Comparison of ENCODE assay signal across 8 mouse cellular contexts in genomic region chr1:130716513-130717290, GRCm38 (mm10). TPM values are rescaled to one million over a fixed set of nuclear protein-coding genes. Genes with fewer than 3 reads are reported as not detected.
A peak's percentile ranks its signal among the peaks of the same experiment; 100 is the strongest.
DNase-seq lines count a peak whose midpoint lies in the region; ATAC-seq and TF ChIP-seq lines count a peak whose summit lies in the region.

No protein-coding gene starts in this region.

- TF ChIP-seq CTCF in G1E (IDR thresholded peaks at IDR 0.05; ENCODE audit: low read depth, low read length), result no peak
- TF ChIP-seq CTCF in small intestine, adult 2 months (IDR thresholded peaks at IDR 0.05; ENCODE audit: extremely low read depth, insufficient read length, insufficient replicate concordance, low read depth, low read length), result no peak

- peak overlapping the region; percentile 91 for H3K27ac ChIP-seq in embryonic facial prominence, embryonic 10.5 days (replicated peaks)
- H3K27ac ChIP-seq in macrophage, result peak overlapping the region; percentile 70
- peak overlapping the region; percentile 93 for H3K27ac ChIP-seq in small intestine, adult 2 months (ENCODE audit: insufficient read depth, low read depth, low read length)

- H3K9me3 ChIP-seq in G1E (replicated peaks), result no peaks in the 10 kb centered on the region
- H3K9me3 ChIP-seq in embryonic facial prominence, embryonic 10.5 days, result no peaks in the 10 kb centered on the region

- H3K36me3 ChIP-seq in G1E (replicated peaks), result peaks cover 45% of the 10 kb centered on the region
- peaks cover 14% of the 10 kb centered on the region for H3K36me3 ChIP-seq in embryonic facial prominence, embryonic 10.5 days (replicated peaks)
- H3K36me3 ChIP-seq in macrophage (ENCODE audit: inconsistent target), result no peaks in the 10 kb centered on the region
- peaks cover 8% of the 10 kb centered on the region; the same call in 1 of the 2 replicates for H3K36me3 ChIP-seq in small intestine, adult 2 months (ENCODE audit: control insufficient read depth, insufficient read depth, low read length)

- no peak for ATAC-seq in G1E (ENCODE audit: extremely low read depth, insufficient number of reproducible peaks, low FRiP score, poor library complexity, severe bottlenecking)

- peaks cover 42% of the 10 kb centered on the region for H3K79me2 ChIP-seq in macrophage (ENCODE audit: inconsistent target)

- peak overlapping the region; percentile 85 for H3K4me3 ChIP-seq in G1E (ENCODE audit: low read depth, low read length)
- H3K4me3 ChIP-seq in embryonic facial prominence, embryonic 10.5 days, result peak overlapping the region; percentile 86
- peak overlapping the region; percentile 95 for H3K4me3 ChIP-seq in macrophage (ENCODE audit: inconsistent target)
- H3K4me3 ChIP-seq in small intestine, adult 2 months (ENCODE audit: low read depth, low read length), result peak overlapping the region; percentile 85

- intact Hi-C loops in heart, postnatal 14 days (cut with DNase I), result loop anchor here (2.0 kb wide), 1 partner anchor 68 kb away; no protein-coding TSS in a partner anchor

- peaks cover 59% of the 10 kb centered on the region for H3K4me1 ChIP-seq in G1E (ENCODE audit: insufficient read depth, low read depth, low read length)
- H3K4me1 ChIP-seq in embryonic facial prominence, embryonic 10.5 days, result peaks cover 23% of the 10 kb centered on the region
- H3K4me1 ChIP-seq in small intestine, adult 2 months (ENCODE audit: control insufficient read depth, insufficient read depth, insufficient read length, low read length), result peaks cover 9% of the 10 kb centered on the region; the same call in 1 of the 2 replicates

- peak; percentile 82 for DNase-seq in cerebellum, adult 9-10 months
- DNase-seq in cerebellum, adult 11 months, result no peak
- DNase-seq in G1E (ENCODE audit: low spot score), result no peak
- DNase-seq in embryonic facial prominence, embryonic 10.5 days (ENCODE audit: low spot score), result no peak
- DNase-seq in heart, postnatal 14 days, result peak; percentile 52 to 57
- DNase-seq in layer of hippocampus, postnatal 36 days, result peak; percentile 41 to 66

- under 1% methylated on average over 42 of the region's 42 CpGs for WGBS in embryonic facial prominence, embryonic 10.5 days
- WGBS in macrophage (ENCODE audit: missing documents), result under 1% methylated on average over 42 of the region's 42 CpGs
- WGBS in small intestine, adult 2 months, result under 1% methylated on average over 42 of the region's 42 CpGs

- no peaks in the 10 kb centered on the region for H3K27me3 ChIP-seq in G1E (ENCODE audit: insufficient read depth, low read length)
- peaks cover 20% of the 10 kb centered on the region for H3K27me3 ChIP-seq in embryonic facial prominence, embryonic 10.5 days (replicated peaks; ENCODE audit: low read depth, poor library complexity, severe bottlenecking)
- H3K27me3 ChIP-seq in small intestine, adult 2 months (ENCODE audit: control insufficient read depth, insufficient read depth, low read length), result no peaks in the 10 kb centered on the region

- no peak; the same call in 1 of the 2 replicates for TF ChIP-seq POLR2A in small intestine, adult 2 months (IDR thresholded peaks at IDR 0.05; ENCODE audit: low read depth, low read length)

RNA-seq across cellular contexts. Expression of gene Yod1, which starts 0.4 kb away (rescaled TPM):
- total RNA-seq in G1E (2014; fragmentation: Nextera tagmentation) (28.9 and 30.8 TPM in 2 replicates), G1E (2017) (18.3 and 21.3 TPM in 2 replicates)
- polyA plus RNA-seq in G1E (2012) (1.7 and 2.7 TPM in 2 replicates), macrophage (2018) (2.8 to 3.3 TPM (median 3.0 TPM) in 3 replicates)
- 9.2 and 10.6 TPM in 2 replicates for polyA plus RNA-seq in embryonic facial prominence, embryonic 10.5 days (2016; fragmentation: Nextera tagmentation; extraction: Ambion mirVana)
- 1 to 10 TPM; 6.3 to 6.6 TPM for total RNA-seq in heart, postnatal 14 days (2021)
- 10 to 100 TPM; 18.0 to 18.1 TPM for total RNA-seq in layer of hippocampus, postnatal 36 days (2021)
- 10 to 100 TPM in 14 of 26 experiments, 1 to 10 TPM in 12; 3.7 to 26.4 (median 10.9) TPM for total RNA-seq in macrophage (2018; cell fraction: chromatin; rRNA removed)
- 1 to 10 TPM; 2.1 to 6.0 (median 4.2) TPM for total RNA-seq in macrophage (2018; cell fraction: cytosol; rRNA removed)
- 10 to 100 TPM in 13 of 26 experiments, 1 to 10 TPM in 13; 4.8 to 31.6 (median 9.7) TPM for total RNA-seq in macrophage (2018; cell fraction: nucleus; rRNA removed)
- 0.50 and 1.5 TPM in 2 replicates for polyA plus RNA-seq in small intestine, adult 2 months (2012; rRNA removed)

RNA-seq across cellular contexts. Expression of gene Gm29427, which starts 1.1 kb away (rescaled TPM):
- not detected in 2 replicates for total RNA-seq in G1E (2014; fragmentation: Nextera tagmentation)
- 0.33 and 0.41 TPM in 2 replicates for total RNA-seq in G1E (2017)
- not detected in 2 replicates for polyA plus RNA-seq in G1E (2012)
- not detected in 2 replicates for polyA plus RNA-seq in embryonic facial prominence, embryonic 10.5 days (2016; fragmentation: Nextera tagmentation; extraction: Ambion mirVana)
- not detected for total RNA-seq in heart, postnatal 14 days (2021)
- not detected for total RNA-seq in layer of hippocampus, postnatal 36 days (2021)
- total RNA-seq in macrophage (2018; cell fraction: chromatin; rRNA removed), result under 1 TPM in 1 of 26 experiments, not detected in 25; 0.45 TPM
- under 1 TPM in 1 of 26 experiments, not detected in 25; 0.05 TPM for total RNA-seq in macrophage (2018; cell fraction: cytosol; rRNA removed)
- not detected for total RNA-seq in macrophage (2018; cell fraction: nucleus; rRNA removed)
- 0.13 TPM in 1 of 3 replicates, not detected in the others for polyA plus RNA-seq in macrophage (2018)
- not detected in 2 replicates for polyA plus RNA-seq in small intestine, adult 2 months (2012; rRNA removed)

RNA-seq across cellular contexts. Expression of gene Pfkfb2, which starts 12.4 kb away (rescaled TPM):
- 42.4 and 47.1 TPM in 2 replicates for total RNA-seq in G1E (2014; fragmentation: Nextera tagmentation)
- 48.5 and 53.0 TPM in 2 replicates for total RNA-seq in G1E (2017)
- 7.0 and 12.5 TPM in 2 replicates for polyA plus RNA-seq in G1E (2012)
- polyA plus RNA-seq in embryonic facial prominence, embryonic 10.5 days (2016; fragmentation: Nextera tagmentation; extraction: Ambion mirVana), result 4.2 and 4.6 TPM in 2 replicates
- total RNA-seq in heart, postnatal 14 days (2021), result 10 to 100 TPM; 65.7 to 70.8 TPM
- 10 to 100 TPM; 46.2 to 46.7 TPM for total RNA-seq in layer of hippocampus, postnatal 36 days (2021)
- total RNA-seq in macrophage (2018; cell fraction: chromatin; rRNA removed), result 10 to 100 TPM in 25 of 26 experiments, 1 to 10 TPM in 1; 9.7 to 94.9 (median 55.3) TPM
- 10 to 100 TPM in 17 of 26 experiments, 1 to 10 TPM in 9; 6.3 to 13.0 (median 10.9) TPM for total RNA-seq in macrophage (2018; cell fraction: cytosol; rRNA removed)
- 10 to 100 TPM in 25 of 26 experiments, 1 to 10 TPM in 1; 8.3 to 58.3 (median 30.4) TPM for total RNA-seq in macrophage (2018; cell fraction: nucleus; rRNA removed)
- 6.0 to 10.1 TPM (median 7.7 TPM) in 3 replicates for polyA plus RNA-seq in macrophage (2018)
- 4.2 and 9.6 TPM in 2 replicates for polyA plus RNA-seq in small intestine, adult 2 months (2012; rRNA removed)

RNA-seq across cellular contexts. Expression of gene AA986860, which starts 15.1 kb away (rescaled TPM):
- total RNA-seq in G1E (2014; fragmentation: Nextera tagmentation) (3.5 and 8.6 TPM in 2 replicates), G1E (2017) (1.1 and 1.2 TPM in 2 replicates)
- polyA plus RNA-seq in G1E (2012) (1.1 and 1.2 TPM in 2 replicates), macrophage (2018) (0.35 to 0.75 TPM (median 0.52 TPM) in 3 replicates)
- polyA plus RNA-seq in embryonic facial prominence, embryonic 10.5 days (2016; fragmentation: Nextera tagmentation; extraction: Ambion mirVana), result 0.47 and 0.72 TPM in 2 replicates
- under 1 TPM; 0.57 to 0.73 TPM for total RNA-seq in heart, postnatal 14 days (2021)
- total RNA-seq in layer of hippocampus, postnatal 36 days (2021), result 1 to 10 TPM; 1.3 TPM
- total RNA-seq in macrophage (2018; cell fraction: chromatin; rRNA removed), result 1 to 10 TPM in 15 of 26 experiments, under 1 TPM in 8, not detected in 3; 0.34 to 4.0 (median 1.4) TPM
- under 1 TPM; 0.12 to 0.88 (median 0.40) TPM for total RNA-seq in macrophage (2018; cell fraction: cytosol; rRNA removed)
- 1 to 10 TPM in 11 of 26 experiments, under 1 TPM in 13, not detected in 2; 0.20 to 1.9 (median 0.94) TPM for total RNA-seq in macrophage (2018; cell fraction: nucleus; rRNA removed)
- 15.1 and 64.1 TPM in 2 replicates for polyA plus RNA-seq in small intestine, adult 2 months (2012; rRNA removed)

RNA-seq across cellular contexts. Expression of gene C4bp, which starts 55.3 kb away (rescaled TPM):
- total RNA-seq in G1E (2014; fragmentation: Nextera tagmentation) (not detected in 2 replicates), G1E (2017) (0.12 and 0.33 TPM in 2 replicates)
- polyA plus RNA-seq in G1E (2012) (not detected in 2 replicates), macrophage (2018) (not detected in 3 replicates)
- not detected in 2 replicates for polyA plus RNA-seq in embryonic facial prominence, embryonic 10.5 days (2016; fragmentation: Nextera tagmentation; extraction: Ambion mirVana)
- total RNA-seq in heart, postnatal 14 days (2021), result not detected
- total RNA-seq in layer of hippocampus, postnatal 36 days (2021), result 1 to 10 TPM in 1 of 2 experiments, under 1 TPM in 1; 0.63 to 1.4 TPM
- total RNA-seq in macrophage (2018; cell fraction: chromatin; rRNA removed), result not detected
- not detected for total RNA-seq in macrophage (2018; cell fraction: cytosol; rRNA removed)
- total RNA-seq in macrophage (2018; cell fraction: nucleus; rRNA removed), result not detected
- 0.22 and 1.1 TPM in 2 replicates for polyA plus RNA-seq in small intestine, adult 2 months (2012; rRNA removed)

Comparison
In these comparisons a context has a peak if more than half of its experiments do, and no peak if none do; other contexts are left out.
1. DNase-seq: peak in cerebellum, adult 9-10 months (single experiment), heart, postnatal 14 days (2 of 2) and layer of hippocampus, postnatal 36 days (2 of 2); none in cerebellum, adult 11 months (single experiment), G1E (single experiment) and embryonic facial prominence, embryonic 10.5 days (single experiment).
2. Peak in every context shown above with its lines, with median percentiles within 50 percentile points of each other: H3K4me3 ChIP-seq and H3K27ac ChIP-seq.